Mouse (Mus musculus) mesoderm, embryonic 11.5 days (tissue): ENCODE results near the gene B4galnt1.
"Not testable (repeated sequence)": the region's sequence is repeated elsewhere in the genome, so short reads cannot be mapped to it uniquely, and the experiment has no call there.

Experiments
- DNase-seq: peaks from one replicate; pipeline ENCODE4 v3.0.0-alpha.2; 2012; ENCODE audit warnings: low read depth, low spot score

The B4galnt1 gene

GRCm38 (mm10) chr10:127141500-127141899 is 23.5 kb upstream of the B4galnt1 start:
- DNase-seq, result no peak

GRCm38 (mm10) chr10:127143228-127143627 is 21.8 kb upstream of the B4galnt1 start:
- DNase-seq, result no peak

DNA sequence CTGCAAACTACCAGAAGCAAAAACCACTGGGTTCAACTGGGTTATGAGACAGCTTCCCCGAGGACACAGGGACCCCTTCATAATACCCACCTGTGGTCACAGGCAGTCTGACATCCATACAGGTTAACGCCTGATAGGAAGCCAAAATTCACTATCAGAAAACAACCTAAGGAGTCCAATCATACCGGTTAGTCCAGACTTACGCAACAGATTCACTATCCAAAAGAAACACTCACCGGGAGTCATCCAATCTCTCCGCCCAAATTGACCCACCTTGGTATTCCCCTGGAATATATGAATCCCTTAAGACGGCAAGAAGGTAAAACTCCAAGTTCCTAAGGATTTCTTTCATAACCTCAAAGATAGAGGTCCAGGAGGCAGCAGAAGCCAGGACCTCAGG is 20.5 kb upstream of the B4galnt1 start:
- DNase-seq, result no peak

- DNase-seq, result no peak
Observed at GRCm38 (mm10) chr10:127145303-127145702, 19.7 kb upstream of the B4galnt1 start.

DNA sequence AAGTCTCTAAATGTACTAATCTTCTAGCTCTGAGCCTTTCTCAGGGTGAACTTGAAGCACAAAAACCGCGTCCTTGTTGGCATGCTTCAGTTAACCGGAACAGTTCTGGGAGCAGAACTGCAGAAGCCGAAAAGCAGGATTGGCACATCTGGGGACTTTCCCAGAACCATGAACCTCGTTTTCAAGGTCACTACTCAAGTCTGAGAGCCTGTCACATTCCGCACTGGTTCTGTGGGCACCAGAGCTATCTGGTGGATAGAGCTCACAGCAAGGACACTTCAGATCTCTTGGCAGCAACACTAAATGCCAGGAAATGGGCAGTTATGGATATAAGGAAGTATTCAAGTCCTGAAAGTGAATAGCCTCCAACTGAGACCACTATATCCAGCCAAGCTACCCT is 17.9 kb upstream of the B4galnt1 start:
- no peak for DNase-seq

- DNase-seq, result no peak
Observed at GRCm38 (mm10) chr10:127150471-127150872, 14.6 kb upstream of the B4galnt1 start.

DNA sequence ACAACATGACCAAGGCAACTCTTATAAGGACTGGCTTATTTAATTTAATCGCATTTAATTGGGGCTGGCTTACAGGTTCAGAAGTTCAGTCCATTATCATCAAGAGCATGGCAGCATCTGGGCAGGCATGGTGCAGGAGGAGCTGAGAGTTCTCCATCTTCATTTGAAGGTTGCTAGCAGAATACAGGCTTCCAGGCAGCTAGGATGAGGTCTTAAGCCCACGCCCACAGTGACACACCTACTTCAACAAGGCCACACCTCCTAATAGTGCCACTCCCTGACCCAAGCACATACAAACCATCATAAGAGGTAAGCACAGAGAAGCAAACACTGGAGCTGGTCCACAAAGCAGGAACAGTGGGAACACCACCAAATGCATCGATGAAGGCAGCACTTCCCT is 13.8 kb upstream of the B4galnt1 start:
- DNase-seq, result not testable (repeated sequence)

DNA sequence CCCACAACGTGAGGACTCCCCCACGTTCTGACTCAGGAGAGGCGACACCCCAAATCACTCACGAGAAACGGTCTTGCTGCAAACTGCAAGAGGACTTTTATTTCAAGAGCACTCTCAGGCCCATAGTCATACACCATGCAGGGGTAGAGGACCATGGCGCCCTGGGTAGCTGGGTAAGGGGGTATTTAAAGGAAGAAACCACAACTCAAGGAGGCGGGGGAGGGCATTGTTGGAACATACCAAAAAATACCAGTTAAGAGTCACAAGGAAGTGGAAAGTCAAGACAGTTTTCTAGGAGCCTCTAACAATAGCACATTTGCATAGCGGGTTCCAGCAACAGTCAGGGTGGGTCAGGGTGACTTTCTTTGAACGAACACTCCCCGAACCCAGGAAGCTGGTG is 12.5 kb upstream of the B4galnt1 start:
- not testable (repeated sequence) for DNase-seq

DNA sequence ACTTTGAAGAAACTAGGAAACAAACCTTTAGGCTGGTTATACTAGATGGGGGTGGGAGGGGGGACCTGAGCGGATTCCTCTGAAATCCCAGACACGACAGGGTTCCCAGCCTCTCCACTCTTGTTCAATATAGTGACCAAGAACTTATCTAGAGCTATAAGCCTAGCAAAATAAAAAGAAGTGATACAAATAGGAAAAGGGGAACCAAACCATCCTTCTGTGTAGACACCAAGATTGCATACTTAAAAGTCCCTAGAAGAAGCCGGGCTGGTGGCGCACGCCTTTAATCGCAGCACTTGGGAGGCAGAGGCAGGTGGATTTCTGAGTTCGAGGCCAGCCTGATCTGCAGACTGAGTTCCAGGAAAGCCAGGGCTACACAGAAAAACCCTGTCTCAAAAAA is 11.7 kb upstream of the B4galnt1 start:
- DNase-seq, result no peak

GRCm38 (mm10) chr10:127154241-127154640 is 10.8 kb upstream of the B4galnt1 start:
- no peak for DNase-seq

DNA sequence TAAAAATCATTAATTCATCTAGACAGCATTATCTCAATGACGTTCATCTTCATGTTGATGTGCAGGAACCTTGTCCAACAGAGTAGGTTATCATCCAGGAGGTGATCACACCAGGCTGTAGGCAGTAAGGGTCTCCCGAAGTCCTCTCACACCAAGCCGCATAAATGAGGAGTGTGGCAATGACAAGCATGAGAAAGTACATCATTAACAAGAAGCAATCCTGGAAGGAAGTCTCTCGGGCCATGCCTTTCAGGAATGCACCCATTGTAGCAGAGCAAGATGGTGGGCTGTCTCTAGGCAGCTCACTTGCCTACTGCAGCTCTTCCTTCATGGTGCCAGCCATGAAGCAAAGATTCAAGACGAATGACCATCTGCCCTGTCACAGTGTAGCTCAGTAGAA is 10.4 kb upstream of the B4galnt1 start:
- no peak for DNase-seq

- no peak for DNase-seq
Observed at GRCm38 (mm10) chr10:127156089-127156488, 8.9 kb upstream of the B4galnt1 start.

DNA sequence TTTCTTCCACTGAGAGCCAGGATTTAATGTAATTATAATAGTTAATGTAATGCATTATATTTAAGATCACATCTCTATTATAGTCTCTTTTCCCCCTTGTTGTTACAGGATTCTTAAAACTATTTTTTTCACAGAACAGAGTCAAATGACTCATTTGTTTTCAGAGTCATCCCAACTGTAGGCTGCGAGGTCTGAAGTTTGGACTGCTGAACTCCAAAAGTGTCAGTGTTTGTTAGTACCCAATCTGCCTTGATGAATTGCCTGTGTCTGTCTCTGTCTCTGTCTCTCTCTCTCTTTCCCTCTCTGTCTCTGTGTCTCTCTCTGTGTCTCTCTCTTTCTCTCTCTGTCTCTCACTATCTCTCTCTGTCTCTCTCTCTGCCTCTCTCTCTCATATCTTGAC is 8.5 kb upstream of the B4galnt1 start:
- no peak for DNase-seq

DNA sequence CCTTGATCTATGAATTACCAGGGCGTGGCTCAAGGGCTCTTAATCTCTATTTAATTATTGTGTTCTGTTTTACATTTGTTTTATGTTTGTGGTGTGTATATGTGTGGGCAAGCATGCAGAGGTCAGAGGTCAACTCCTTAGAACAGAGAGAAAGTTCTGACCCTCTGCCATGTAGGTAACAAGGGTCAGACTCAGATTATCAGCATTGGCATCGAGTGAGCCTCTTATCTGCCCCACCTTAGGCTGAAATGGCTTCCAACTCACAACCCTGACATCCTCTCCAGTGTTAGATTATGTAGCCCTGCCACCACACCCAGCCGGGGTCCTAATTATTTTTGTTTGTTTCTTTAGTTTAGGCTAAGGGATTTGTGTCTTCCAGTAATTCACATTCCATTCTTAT is 6.6 kb upstream of the B4galnt1 start:
- no peak for DNase-seq

- no peak for DNase-seq
Observed at GRCm38 (mm10) chr10:127160081-127160480, 4.9 kb upstream of the B4galnt1 start.

DNA sequence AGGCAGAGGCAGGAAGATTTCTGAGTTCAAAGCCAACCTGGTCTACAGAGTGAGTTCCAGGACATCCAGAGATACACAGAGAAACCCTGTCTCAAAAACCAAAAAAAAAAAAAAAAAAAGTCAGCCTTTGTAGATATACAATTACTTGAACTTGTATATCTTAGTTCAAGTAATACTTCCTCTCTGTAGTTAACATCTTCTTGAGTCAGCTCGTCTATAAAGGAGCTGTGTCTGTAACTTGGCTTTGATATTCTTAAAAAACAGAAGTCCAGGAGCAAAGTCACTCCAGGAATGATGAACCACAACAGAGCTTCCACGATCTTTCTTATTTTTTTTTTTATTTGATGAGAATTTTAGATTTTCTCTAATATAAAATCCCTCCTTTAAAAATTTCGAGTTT is 4.3 kb upstream of the B4galnt1 start:
- DNase-seq, result no peak

DNA sequence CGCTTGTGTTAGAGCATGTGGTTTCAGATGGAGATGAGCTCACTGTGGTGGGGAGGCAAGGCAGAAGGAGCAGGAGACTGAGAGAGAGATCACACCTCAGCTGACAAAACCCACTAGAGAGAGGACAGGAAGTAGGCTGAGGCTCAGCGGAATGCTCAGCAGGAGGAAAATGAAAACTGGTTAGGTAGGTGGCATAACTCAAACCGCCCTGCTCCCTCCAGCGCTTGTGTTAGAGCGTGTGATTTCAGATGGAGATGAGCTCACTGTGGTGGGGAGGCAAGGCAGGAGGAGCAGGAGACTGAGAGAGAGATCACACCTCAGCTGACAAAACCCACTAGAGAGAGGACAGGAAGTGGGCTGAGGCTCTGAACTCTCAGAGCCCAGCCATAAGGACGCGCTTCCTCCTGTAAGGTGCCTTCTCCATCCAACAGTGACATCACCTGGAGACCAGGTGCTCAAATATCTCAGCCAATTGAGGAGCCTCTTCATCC is 2.2 kb upstream of the B4galnt1 start:
- not testable (repeated sequence) for DNase-seq

- DNase-seq, result no peak
Observed at GRCm38 (mm10) chr10:127164190-127164589, 835 bp upstream of the B4galnt1 start.

- no peak for DNase-seq
Observed at GRCm38 (mm10) chr10:127165354-127165653, 279 bp downstream of the B4galnt1 start.

DNA sequence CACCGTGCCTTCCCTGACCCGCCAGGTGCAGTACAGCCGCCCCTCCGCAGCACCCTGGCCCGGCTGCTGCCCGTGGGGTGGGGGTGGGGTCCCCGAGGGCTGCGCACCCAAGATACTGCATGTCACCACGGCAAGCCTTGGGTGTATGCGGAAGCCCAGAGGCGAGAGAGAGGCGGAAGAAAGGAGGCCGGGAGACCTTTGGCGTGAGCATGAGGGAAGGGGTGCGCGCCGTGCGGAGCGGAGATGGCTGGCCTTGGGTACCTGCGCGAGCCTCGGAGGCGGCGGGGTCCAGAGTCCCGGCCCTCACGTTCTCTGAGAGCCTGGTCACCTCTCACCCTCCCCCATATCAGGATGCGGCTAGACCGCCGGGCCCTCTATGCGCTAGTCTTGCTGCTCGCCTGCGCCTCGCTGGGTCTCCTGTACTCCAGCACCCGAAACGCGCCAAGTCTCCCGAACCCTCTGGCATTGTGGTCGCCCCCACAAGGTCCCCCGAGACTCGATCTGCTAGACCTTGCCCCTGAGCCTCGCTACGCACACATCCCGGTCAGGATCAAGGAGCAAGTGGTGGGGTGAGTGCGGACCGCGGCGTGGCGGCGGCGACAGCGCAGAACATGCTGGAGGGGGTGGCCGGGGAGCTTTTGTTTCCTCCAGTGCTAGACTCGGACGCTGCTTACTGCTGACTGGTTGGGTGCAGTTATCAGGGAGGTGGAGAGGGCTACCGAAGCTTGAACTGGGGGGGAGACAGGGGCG is 804 bp downstream of the B4galnt1 start:
- no peak for DNase-seq

- DNase-seq, result no peak
Observed at GRCm38 (mm10) chr10:127166404-127166715, 1.3 kb downstream of the B4galnt1 start.

GRCm38 (mm10) chr10:127166771-127167613 is 2.0 kb downstream of the B4galnt1 start:
- DNase-seq, result no peak

DNA sequence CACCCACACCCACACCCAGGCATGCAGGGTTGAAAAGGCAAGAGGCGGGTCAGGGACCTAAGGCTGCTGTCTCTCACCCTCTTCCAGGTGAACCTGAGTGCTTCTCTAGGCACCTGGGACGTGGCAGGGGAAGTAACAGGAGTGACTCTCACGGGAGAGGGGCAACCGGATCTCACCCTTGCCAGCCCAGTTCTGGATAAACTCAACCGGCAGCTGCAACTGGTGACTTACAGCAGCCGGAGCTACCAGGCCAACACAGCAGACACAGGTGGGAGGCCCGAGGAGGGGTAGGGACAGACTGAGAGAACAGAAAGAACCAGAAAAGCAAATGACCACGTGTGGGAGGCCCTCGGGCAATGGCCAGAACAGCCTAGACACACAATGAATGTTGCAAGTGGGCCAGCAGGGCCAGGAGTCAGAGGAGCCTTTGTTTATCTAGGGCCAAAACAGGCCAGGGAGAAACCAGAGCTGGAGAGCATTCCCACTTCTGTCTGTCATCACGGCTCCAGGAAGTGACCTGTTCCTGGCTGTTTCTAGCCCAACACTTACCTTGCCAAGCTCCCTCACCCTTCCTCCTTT is 2.7 kb downstream of the B4galnt1 start:
- DNase-seq, result no peak
